Mouse (Mus musculus) G1E (cell line): ENCODE measurements around the gene Ccr7. TPM values are rescaled to one million over a fixed set of nuclear protein-coding genes. Genes with fewer than 3 reads are reported as not detected.

Source experiments
- ATAC-seq: 2 replicates; pipeline ENCODE4 v1.8.0; 2016; ENCODE audit warnings: mild to moderate bottlenecking; ENCODE audit not compliant: insufficient number of reproducible peaks, poor library complexity, low FRiP score, severe bottlenecking; ENCODE audit errors: extremely low read depth
- DNase-seq: peaks from one replicate; pipeline ENCODE4 v3.0.0; 2012; ENCODE audit warnings: low spot score
- H3K27me3 ChIP-seq: 2 replicates; pipeline ENCODE4 v1.6.1; 2012; ENCODE audit warnings: mild to moderate bottlenecking, low read length, inconsistent platforms; ENCODE audit not compliant: insufficient read depth
- H3K36me3 ChIP-seq: replicated peaks from 2 replicates; pipeline ENCODE3; 2012; ENCODE audit warnings: mild to moderate bottlenecking, inconsistent platforms
- H3K4me1 ChIP-seq: 2 replicates; pipeline ENCODE4 v1.6.1; 2012; ENCODE audit warnings: low read depth, low read length, inconsistent platforms, mixed read lengths; ENCODE audit not compliant: insufficient read depth
- H3K4me3 ChIP-seq: 2 replicates; pipeline ENCODE4 v1.5.1; 2012; ENCODE audit warnings: low read depth, mild to moderate bottlenecking, inconsistent platforms, low read length, moderate library complexity, mixed read lengths
- H3K9me3 ChIP-seq: replicated peaks from 2 replicates; pipeline ENCODE4 v1.6.1; 2012; ENCODE audit warnings: inconsistent platforms
- CTCF ChIP-seq: IDR thresholded peaks from 2 replicates; pipeline ENCODE4 v1.5.1; 2012; ENCODE audit warnings: low read depth, low read length, inconsistent platforms, mixed read lengths
- GATA1 ChIP-seq: IDR thresholded peaks from 2 replicates; pipeline ENCODE4 v1.6.1; 2012; ENCODE audit warnings: borderline replicate concordance, low read length, inconsistent platforms, mixed read lengths
- GATA2 ChIP-seq: IDR thresholded peaks from 2 replicates; pipeline ENCODE4 v1.6.1; 2012; ENCODE audit warnings: low read depth, low read length, inconsistent platforms, borderline replicate concordance
- POLR2AphosphoS5 ChIP-seq: IDR thresholded peaks from 2 replicates; pipeline ENCODE4 v1.6.1; 2012; ENCODE audit warnings: low read depth, low read length, inconsistent platforms; ENCODE audit not compliant: insufficient replicate concordance
- TAL1 ChIP-seq: conservative IDR thresholded peaks from 2 replicates; pipeline ENCODE4 v1.6.1; 2012; ENCODE audit warnings: low read depth, low read length, inconsistent platforms, mixed read lengths
- polyA plus RNA-seq: library from polyadenylated mRNA; stranded (reverse); fragments of >175 nt; gene quantifications from 2 replicates; pipeline ENCODE4 v1.2.3, GENCODE M21; 2012
- total RNA-seq, 2 experiments: library from RNA; stranded (forward) in 1 of 2; stranded (reverse) in 1 of 2; fragments of 200-1000 nt in 1 of 2; fragments of >200 nt in 1 of 2; fragmentation: Nextera tagmentation in 1 of 2; gene quantifications; 2 replicates each; pipeline ENCODE4 v1.2.3; 2014 to 2017

Ccr7 gene
- total and polyA plus RNA-seq, 3 experiments: 0.11 TPM; not detected in 2

- Histone ChIP-seq H3K27me3 (peaks cover 54% of the 10 kb centered on the region), H3K4me1 (peaks cover 4% of the 10 kb centered on the region)
Observed at GRCm38 (mm10) chr11:99146558-99146957, 8.3 kb downstream of the Ccr7 start.

GRCm38 (mm10) chr11:99145765-99146164 is 9.1 kb downstream of the Ccr7 start:
- no peak for ATAC-seq
- H3K36me3 ChIP-seq: no peaks in the 10 kb centered on the region

More at GRCm38 (mm10) chr11:99146558-99146957, 8.3 kb downstream of the Ccr7 start:
- no peaks in the 10 kb centered on the region for H3K9me3 ChIP-seq
- ATAC-seq: no peak
- no peak for DNase-seq
- no peaks in the 10 kb centered on the region for H3K36me3 ChIP-seq
- TF ChIP-seq CTCF: no peak
- no peak for TF ChIP-seq GATA1
- no peak for TF ChIP-seq TAL1
- no peak overlapping the region for H3K4me3 ChIP-seq

GRCm38 (mm10) chr11:99144940-99145339 is 9.9 kb downstream of the Ccr7 start:
- peaks cover 54% of the 10 kb centered on the region for H3K27me3 ChIP-seq
- H3K36me3 ChIP-seq: no peaks in the 10 kb centered on the region
- no peaks in the 10 kb centered on the region for H3K9me3 ChIP-seq
- DNase-seq: no peak
- H3K4me1 ChIP-seq: no peaks in the 10 kb centered on the region; the same call in 1 of the 2 replicates
- TF ChIP-seq GATA1: no peak
- no peak for TF ChIP-seq TAL1
- no peak for TF ChIP-seq POLR2AphosphoS5
- no peak for TF ChIP-seq GATA2
- no peak for TF ChIP-seq CTCF
- no peak for ATAC-seq
- no peak overlapping the region for H3K4me3 ChIP-seq

More at GRCm38 (mm10) chr11:99145765-99146164, 9.1 kb downstream of the Ccr7 start:
- no peak overlapping the region for H3K4me3 ChIP-seq
- peaks cover 48% of the 10 kb centered on the region for H3K27me3 ChIP-seq
- TF ChIP-seq TAL1: no peak
- TF ChIP-seq GATA1: no peak
- no peak for TF ChIP-seq POLR2AphosphoS5
- TF ChIP-seq GATA2: no peak
- TF ChIP-seq CTCF: no peak
- no peak for DNase-seq
- peaks cover 4% of the 10 kb centered on the region for H3K4me1 ChIP-seq
- no peaks in the 10 kb centered on the region for H3K9me3 ChIP-seq

GRCm38 (mm10) chr11:99144456-99144855 is 10.4 kb downstream of the Ccr7 start:
- no peaks in the 10 kb centered on the region for H3K4me1 ChIP-seq
- no peaks in the 10 kb centered on the region for H3K36me3 ChIP-seq

GRCm38 (mm10) chr11:99143123-99144082 is 11.5 kb downstream of the Ccr7 start:
- H3K4me3 ChIP-seq: no peak overlapping the region
- H3K36me3 ChIP-seq: no peaks in the 10 kb centered on the region
- no peaks in the 10 kb centered on the region for H3K9me3 ChIP-seq
- H3K4me1 ChIP-seq: no peaks in the 10 kb centered on the region
- DNase-seq (no peak), ATAC-seq (no peak)
- TF ChIP-seq GATA2 (no peak), POLR2AphosphoS5 (no peak), TAL1 (no peak), GATA1 (no peak), CTCF (no peak)
- peaks cover 63% of the 10 kb centered on the region for H3K27me3 ChIP-seq

More at GRCm38 (mm10) chr11:99144456-99144855, 10.4 kb downstream of the Ccr7 start:
- H3K9me3 ChIP-seq: no peaks in the 10 kb centered on the region
- ATAC-seq: no peak
- no peak for TF ChIP-seq CTCF
- TF ChIP-seq TAL1: no peak
- no peak for TF ChIP-seq GATA2
- TF ChIP-seq POLR2AphosphoS5: no peak
- TF ChIP-seq GATA1: no peak
- H3K4me3 ChIP-seq: no peak overlapping the region
- no peak for DNase-seq
- H3K27me3 ChIP-seq: peaks cover 59% of the 10 kb centered on the region

- Histone ChIP-seq H3K4me1 (no peaks in the 10 kb centered on the region), H3K4me3 (no peak overlapping the region), H3K36me3 (no peaks in the 10 kb centered on the region), H3K27me3 (peaks cover 61% of the 10 kb centered on the region), H3K9me3 (no peaks in the 10 kb centered on the region)
- ATAC-seq: no peak
- TF ChIP-seq POLR2AphosphoS5 (no peak), GATA1 (no peak), GATA2 (no peak), CTCF (no peak)
- DNase-seq: no peak
Observed at GRCm38 (mm10) chr11:99142493-99143095, 12.3 kb downstream of the Ccr7 start.
